Mouse (Mus musculus) forebrain, embryonic 10.5 days (tissue): ENCODE results near the gene Loxl4. TPM values are rescaled to one million over a fixed set of nuclear protein-coding genes. Genes with fewer than 3 reads are reported as not detected.

Experiments
- DNase-seq: peaks from one replicate; pipeline ENCODE4 v3.0.0-alpha.2; 2017; ENCODE audit warnings: low spot score; ENCODE audit errors: extremely low spot score
- H3K27ac ChIP-seq: fragments of 300-500 bp; sonication (generic); 2 replicates; pipeline ENCODE4 v1.5.1; 2016; ENCODE audit warnings: mild to moderate bottlenecking
- H3K27me3 ChIP-seq: fragments of 300-500 bp; sonication (generic); 2 replicates; pipeline ENCODE4 v1.6.1; 2016; ENCODE audit warnings: mild to moderate bottlenecking; ENCODE audit not compliant: poor library complexity, severe bottlenecking
- H3K36me3 ChIP-seq: fragments of 300-500 bp; sonication (generic); replicated peaks from 2 replicates; pipeline ENCODE4 v1.6.1; 2016; ENCODE audit warnings: mild to moderate bottlenecking, moderate library complexity
- H3K4me1 ChIP-seq: fragments of 300-500 bp; sonication (generic); 2 replicates; pipeline ENCODE4 v1.6.1; 2016
- H3K4me3 ChIP-seq: fragments of 300-500 bp; sonication (generic); 2 replicates; pipeline ENCODE4 v1.5.1; 2016; ENCODE audit warnings: mild to moderate bottlenecking, moderate library complexity
- H3K9me3 ChIP-seq: fragments of 300-500 bp; sonication (generic); 2 replicates; pipeline ENCODE4 v1.6.1; 2016; ENCODE audit warnings: mild to moderate bottlenecking, moderate library complexity
- WGBS: fragments of 180-500 bp; shearing (Covaris S2); methylation state at CpG from one replicate; pipeline ENCODE4 v1.1.7; 2016; 5-methylcytosine and 5-hydroxymethylcytosine counted together
- polyA plus RNA-seq: library from polyadenylated mRNA; unstranded; fragments of >200 nt; fragmentation: Nextera tagmentation; extraction: Ambion mirVana; gene quantifications from 2 replicates; pipeline ENCODE4 v1.2.1, GENCODE M21; 2016

Loxl4 gene
- polyA plus RNA-seq = 0.12 and 0.31 TPM in 2 replicates

DNA sequence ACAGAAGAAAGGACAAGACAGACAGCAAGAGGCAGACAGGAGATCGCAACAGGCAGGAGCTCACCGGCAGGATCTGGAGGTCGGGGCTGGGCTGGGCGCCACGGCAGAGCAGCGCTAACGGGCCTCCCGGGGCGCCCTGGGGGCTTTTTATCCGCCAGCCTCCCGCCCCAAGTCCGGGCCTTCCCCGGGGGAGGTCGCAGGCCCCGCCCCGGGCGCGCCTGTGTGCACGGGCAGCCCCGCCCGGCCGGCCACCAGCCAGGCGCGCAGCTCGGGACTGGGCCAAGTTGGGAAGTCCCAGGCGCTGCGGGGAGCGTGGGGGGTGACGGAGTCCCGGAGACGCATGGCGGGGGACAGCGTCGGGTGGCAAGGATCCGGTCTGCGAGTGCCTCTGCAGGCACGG is at the start of gene Loxl4:
Gene Loxl4, minus strand, starts transcription at position 160 of the 400 bp plus-strand sequence.
- Histone ChIP-seq H3K36me3 (no peaks in the 10 kb centered on the region), H3K9me3 (no peaks in the 10 kb centered on the region), H3K27me3 (peaks cover 41% of the 10 kb centered on the region), H3K4me3 (peak within 1 kb of the TSS; percentile 54), H3K27ac (peak within 1 kb of the TSS; percentile 63; the same call in 1 of the 2 replicates), H3K4me1 (peaks cover 11% of the 10 kb centered on the region)
- no peak for DNase-seq
- WGBS = 1% methylated on average over 37 of the region's 37 CpGs

DNA sequence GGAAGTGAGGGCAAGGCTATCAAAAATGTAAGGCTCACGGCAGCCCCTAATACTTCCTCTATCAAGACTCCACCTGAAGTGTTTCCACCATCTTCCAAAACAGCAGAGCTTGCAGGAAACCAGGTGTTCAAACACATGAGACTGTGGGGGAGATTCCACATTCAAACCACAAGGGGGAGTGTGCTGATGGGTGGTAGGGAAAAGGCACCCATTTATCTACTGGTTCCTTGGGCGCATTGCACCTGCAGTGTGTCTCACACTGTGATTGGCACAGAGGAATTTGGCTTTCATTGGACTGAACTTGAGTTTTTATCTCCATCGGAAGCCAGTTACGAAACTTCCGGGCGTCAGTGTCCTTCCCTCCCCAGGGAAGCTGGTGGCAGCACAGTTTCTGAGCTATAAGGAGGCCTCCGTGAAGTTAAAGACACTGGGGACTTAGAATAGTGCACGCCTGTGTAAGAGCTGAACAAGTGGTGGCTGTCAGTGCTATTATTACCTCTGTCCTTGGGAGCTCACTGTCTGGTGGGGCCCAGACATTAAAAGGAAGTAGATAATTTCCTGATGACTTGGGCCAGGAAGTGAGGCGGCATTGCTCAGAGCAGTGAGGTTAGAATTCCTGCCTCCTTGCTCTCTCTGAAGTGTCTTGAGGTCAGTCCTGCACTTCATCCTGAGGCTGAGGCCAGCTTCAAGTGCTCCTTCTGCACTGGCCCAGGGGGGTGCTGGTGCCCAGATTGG is 49.0 kb upstream of the Loxl4 start:
- Histone ChIP-seq H3K27me3 (peaks cover 98% of the 10 kb centered on the region), H3K4me3 (no peak overlapping the region)
- 88% methylated on average over 9 of the region's 9 CpGs for WGBS

DNA sequence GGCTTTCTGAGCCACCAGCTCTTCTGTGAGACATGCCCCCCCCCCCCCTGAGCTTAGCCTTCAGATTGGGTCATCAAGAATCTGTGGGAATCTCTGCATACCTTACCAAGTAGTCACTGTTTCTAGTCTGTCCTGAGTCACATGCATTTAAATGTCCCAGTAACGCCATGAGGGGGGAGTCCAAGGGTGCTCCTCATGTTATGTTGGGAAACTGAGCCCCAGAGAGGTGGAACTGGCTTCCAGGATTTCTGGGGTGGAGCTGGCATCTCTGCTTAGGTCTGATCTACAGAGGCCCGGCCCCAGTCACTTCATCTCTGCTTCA is 47.6 kb upstream of the Loxl4 start:
- no peak for DNase-seq
- Histone ChIP-seq H3K4me3 (no peak overlapping the region), H3K36me3 (no peaks in the 10 kb centered on the region), H3K27me3 (peaks cover 98% of the 10 kb centered on the region), H3K4me1 (peaks cover 25% of the 10 kb centered on the region), H3K9me3 (no peaks in the 10 kb centered on the region), H3K27ac (peak overlapping the region; percentile 70; the same call in 1 of the 2 replicates)
- WGBS = 88% methylated on average over 2 of the region's 2 CpGs

More for the DNA sequence above, 49.0 kb upstream of the Loxl4 start:
- Histone ChIP-seq H3K9me3 (no peaks in the 10 kb centered on the region), H3K36me3 (no peaks in the 10 kb centered on the region), H3K27ac (no peak overlapping the region), H3K4me1 (peaks cover 25% of the 10 kb centered on the region)
- no peak for DNase-seq

DNA sequence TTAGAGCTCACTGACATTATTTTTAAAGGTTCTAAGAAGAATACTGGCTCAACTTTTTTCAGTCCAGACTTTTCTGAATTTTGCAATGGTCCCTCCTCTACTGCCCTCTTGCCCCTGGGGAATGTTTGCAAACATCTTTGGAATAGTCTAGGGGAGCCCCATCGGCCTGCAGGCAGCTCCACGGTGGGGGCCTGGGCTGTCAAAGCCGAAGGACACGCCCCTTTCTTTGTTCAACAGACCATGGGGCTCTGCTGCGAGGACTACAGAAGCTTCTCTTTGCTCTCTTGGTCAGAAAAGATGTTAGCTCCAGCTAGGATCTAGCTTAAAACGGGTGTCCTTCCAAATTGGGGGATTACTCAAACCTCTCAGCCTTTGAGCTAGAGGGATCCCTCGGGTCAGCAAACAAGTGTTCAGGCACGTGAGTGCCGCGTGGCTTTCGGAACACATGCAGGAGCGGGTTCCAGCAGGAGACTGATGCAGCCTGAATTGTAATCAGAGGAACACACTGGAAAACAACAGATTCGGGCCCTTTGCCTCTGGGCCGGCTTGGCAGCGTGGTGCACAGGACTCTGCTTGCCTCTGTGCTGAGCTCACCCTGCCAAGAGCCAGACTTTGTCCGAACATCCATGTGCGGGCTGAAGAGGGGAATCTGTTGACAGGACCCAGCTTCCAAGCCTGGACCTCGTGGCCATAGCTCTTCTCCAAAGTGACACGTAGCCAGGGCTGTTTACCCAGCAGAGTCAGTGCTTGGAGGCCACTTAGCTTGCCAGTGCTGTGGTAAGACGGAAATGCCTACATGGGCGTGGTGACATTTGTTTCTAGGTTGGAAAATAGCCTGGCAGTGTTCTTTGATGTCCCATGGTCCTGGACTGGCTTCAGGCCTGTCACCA is 47.0 kb upstream of the Loxl4 start:
- Histone ChIP-seq H3K27ac (peak overlapping the region; percentile 70), H3K27me3 (peaks cover 100% of the 10 kb centered on the region), H3K4me1 (peaks cover 25% of the 10 kb centered on the region), H3K4me3 (no peak overlapping the region), H3K9me3 (no peaks in the 10 kb centered on the region), H3K36me3 (no peaks in the 10 kb centered on the region)
- no peak for DNase-seq
- 46% methylated on average over 21 of the region's 21 CpGs for WGBS

DNA sequence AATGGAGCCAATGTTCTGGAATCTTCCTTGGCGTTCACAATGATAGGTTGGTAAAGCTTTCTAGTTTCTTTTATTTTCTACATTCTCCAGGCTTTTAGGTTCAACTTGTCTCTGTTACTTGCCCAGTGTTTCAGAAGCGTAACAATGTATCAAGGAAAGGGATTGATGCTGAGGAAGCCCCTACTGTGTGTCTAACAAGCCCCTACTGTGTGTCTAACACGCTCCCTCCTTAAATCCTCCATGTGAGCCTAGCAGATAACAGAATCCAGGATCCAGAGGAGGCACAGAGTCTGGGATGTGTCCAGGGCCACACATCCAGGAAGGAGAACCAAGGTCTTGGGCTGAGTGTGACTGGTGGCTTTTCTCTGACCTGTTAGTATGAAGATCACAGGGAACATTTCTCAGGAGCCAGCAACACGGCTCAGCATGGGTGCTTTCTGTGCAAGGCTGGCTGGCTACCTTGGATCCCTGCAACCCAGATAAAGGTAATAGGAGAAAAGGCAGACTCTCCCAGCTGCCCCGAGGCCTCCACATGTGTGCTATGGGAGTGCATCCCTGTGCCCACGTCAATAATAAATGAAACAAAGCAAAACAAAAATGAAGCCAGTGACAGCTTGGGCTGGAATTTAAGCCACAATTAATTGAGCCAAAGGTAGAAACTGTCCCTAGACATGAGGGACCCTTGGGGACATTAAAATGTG is 46.0 kb upstream of the Loxl4 start:
- no peak for DNase-seq
- peaks cover 34% of the 10 kb centered on the region for H3K4me1 ChIP-seq
- H3K27me3 ChIP-seq = peaks cover 100% of the 10 kb centered on the region
- WGBS = 78% methylated on average over 6 of the region's 6 CpGs
- H3K9me3 ChIP-seq = no peaks in the 10 kb centered on the region
- no peak overlapping the region for H3K4me3 ChIP-seq
- H3K27ac ChIP-seq = no peak overlapping the region
- no peaks in the 10 kb centered on the region for H3K36me3 ChIP-seq

DNA sequence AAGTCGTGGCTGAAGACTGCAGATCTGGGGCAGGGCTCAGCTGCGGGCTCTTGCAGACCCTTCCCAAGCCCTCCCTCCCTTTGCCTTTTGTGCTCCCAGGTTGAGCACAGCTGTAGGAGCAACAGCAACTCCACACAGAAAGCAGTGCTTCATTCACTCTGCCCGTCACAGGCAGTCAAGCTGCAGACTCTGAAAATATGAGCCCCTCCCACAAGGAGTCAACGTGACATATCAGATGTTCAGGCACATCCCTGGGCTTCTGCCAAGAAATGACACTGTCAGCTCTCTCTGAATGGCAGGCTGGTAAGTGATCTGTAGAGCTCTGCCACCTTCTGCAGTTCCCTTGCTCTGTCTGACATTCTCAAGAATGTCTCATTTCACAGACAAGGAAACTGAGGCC is 45.2 kb upstream of the Loxl4 start:
- no peak for DNase-seq
- 47% methylated on average over 4 of the region's 4 CpGs for WGBS
- H3K4me3 ChIP-seq = no peak overlapping the region
- H3K27ac ChIP-seq = no peak overlapping the region
- H3K27me3 ChIP-seq = peaks cover 99% of the 10 kb centered on the region
- H3K36me3 ChIP-seq = no peaks in the 10 kb centered on the region
- no peaks in the 10 kb centered on the region for H3K9me3 ChIP-seq
- peaks cover 42% of the 10 kb centered on the region for H3K4me1 ChIP-seq

DNA sequence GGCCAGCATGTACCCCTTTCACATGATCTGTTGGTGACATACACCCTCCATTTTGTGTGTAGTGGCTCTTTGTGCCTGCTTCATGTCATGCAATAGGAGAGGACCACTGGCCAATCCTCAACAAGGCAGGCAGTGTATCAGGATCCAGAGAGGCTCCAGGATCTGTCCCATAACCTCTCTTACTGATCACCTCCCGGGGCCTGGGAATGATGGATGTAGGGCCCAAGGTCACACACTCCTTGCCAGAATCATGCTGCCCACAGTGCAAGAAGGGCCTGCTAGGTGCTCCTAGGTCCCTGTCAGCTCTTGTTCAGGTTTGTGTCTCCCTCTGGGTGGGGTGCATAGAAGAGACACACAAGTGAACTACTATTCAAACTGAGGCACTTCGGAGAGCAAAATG is 44.7 kb upstream of the Loxl4 start:
- H3K4me3 ChIP-seq = no peak overlapping the region
- H3K9me3 ChIP-seq = no peaks in the 10 kb centered on the region
- H3K27ac ChIP-seq = no peak overlapping the region
- peaks cover 43% of the 10 kb centered on the region for H3K4me1 ChIP-seq
- H3K36me3 ChIP-seq = no peaks in the 10 kb centered on the region
- DNase-seq = no peak
- WGBS = 92% methylated on average over 2 of the region's 2 CpGs
- H3K27me3 ChIP-seq = peaks cover 99% of the 10 kb centered on the region

DNA sequence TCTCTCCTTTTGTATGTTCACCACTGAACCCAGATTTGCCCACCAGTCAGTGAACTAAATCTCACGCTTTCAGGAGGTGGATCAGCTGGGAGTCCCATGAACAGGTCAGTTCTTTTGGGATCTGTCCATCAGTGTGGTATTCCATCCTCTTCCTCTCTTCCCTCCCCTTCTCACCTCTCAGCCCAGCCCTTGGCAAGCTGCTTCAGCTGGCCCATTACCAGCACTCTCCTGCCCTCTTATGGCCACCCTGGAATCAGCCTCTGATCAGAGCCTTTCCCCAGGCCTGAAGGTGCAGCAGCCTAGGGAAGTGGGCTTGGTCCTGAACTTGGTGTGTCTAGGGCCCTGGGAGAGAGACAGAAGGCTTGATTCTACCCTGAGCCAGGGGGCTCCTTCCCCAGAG is 42.4 kb upstream of the Loxl4 start:
- Histone ChIP-seq H3K36me3 (no peaks in the 10 kb centered on the region), H3K27ac (no peak overlapping the region), H3K4me1 (peaks cover 35% of the 10 kb centered on the region), H3K4me3 (no peak overlapping the region), H3K27me3 (peaks cover 86% of the 10 kb centered on the region), H3K9me3 (no peaks in the 10 kb centered on the region)
- DNase-seq = peak; percentile 62
- WGBS = 45% methylated on average over 1 of the region's 1 CpGs

DNA sequence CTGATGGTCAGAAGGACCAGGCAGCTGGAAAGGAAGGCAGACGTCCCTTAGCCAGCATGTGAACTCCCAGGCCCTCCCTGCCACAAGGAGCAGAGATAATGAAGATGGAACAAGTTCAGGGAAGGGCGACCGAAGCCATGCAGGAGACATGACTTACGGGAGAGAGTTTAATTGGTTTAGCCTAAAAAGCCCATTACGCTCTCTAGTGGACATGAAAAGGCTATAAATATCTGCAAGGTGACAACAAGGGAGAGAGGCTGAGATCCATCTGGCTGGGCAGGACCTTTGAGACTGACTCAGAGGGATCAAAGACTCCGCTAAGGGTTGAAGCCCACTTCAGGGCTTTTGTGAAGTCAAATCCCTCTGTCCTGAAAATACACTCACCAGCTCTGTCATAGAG is 40.5 kb upstream of the Loxl4 start:
- no peaks in the 10 kb centered on the region for H3K36me3 ChIP-seq
- H3K27me3 ChIP-seq = peaks cover 67% of the 10 kb centered on the region
- no peaks in the 10 kb centered on the region for H3K9me3 ChIP-seq
- no peak overlapping the region for H3K27ac ChIP-seq
- no peak for DNase-seq
- peaks cover 21% of the 10 kb centered on the region for H3K4me1 ChIP-seq
- 37% methylated on average over 6 of the region's 6 CpGs for WGBS
- no peak overlapping the region for H3K4me3 ChIP-seq

DNA sequence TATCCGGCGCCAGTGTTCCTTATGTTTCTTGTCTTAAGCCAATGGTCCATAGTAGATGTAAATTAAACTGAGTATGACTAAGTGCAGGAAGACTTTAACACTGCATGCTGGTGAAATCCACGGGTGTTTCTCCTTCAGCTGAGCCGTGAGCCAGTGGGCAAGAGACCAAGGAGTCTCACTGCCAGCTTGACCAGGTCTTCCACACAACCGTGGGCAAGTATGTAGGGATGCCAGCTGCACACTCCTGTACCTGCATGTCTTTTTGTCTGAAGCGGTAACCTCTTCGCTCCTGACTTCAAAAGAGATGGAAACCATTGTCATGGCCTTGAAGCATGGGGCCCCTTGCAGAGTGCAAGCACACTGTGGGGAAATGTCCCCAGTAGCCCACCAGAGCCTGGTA is 39.8 kb upstream of the Loxl4 start:
- WGBS = 87% methylated on average over 7 of the region's 7 CpGs
- H3K4me3 ChIP-seq = no peak overlapping the region
- H3K9me3 ChIP-seq = no peaks in the 10 kb centered on the region
- peaks cover 21% of the 10 kb centered on the region for H3K4me1 ChIP-seq
- DNase-seq = no peak
- no peaks in the 10 kb centered on the region for H3K36me3 ChIP-seq
- peaks cover 60% of the 10 kb centered on the region for H3K27me3 ChIP-seq
- H3K27ac ChIP-seq = no peak overlapping the region

DNA sequence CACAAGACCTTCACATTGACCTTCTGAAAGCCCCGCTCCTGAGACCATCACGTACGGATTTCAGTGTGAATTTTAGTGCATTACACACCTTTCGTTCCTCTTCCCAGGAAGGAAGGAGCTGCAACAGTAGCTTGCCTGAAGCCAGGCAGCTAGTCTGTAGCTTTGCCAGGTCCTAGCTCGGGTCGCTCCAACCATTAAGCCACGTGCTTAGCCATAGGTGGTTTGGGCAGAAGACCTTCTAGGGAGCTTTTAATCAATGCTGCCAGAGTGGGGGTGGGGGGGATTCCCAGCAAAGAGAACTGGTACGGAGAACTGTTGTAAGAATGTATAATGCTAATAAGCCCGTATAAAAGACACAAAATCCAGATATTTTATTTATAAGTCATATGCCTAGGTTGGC is 27.6 kb upstream of the Loxl4 start:
- H3K4me3 ChIP-seq = no peak overlapping the region
- H3K27ac ChIP-seq = no peak overlapping the region
- no peaks in the 10 kb centered on the region for H3K27me3 ChIP-seq
- WGBS = 87% methylated on average over 9 of the region's 9 CpGs
- no peaks in the 10 kb centered on the region; the same call in 1 of the 2 replicates for H3K9me3 ChIP-seq
- no peaks in the 10 kb centered on the region for H3K36me3 ChIP-seq
- H3K4me1 ChIP-seq = peaks cover 14% of the 10 kb centered on the region
- DNase-seq = no peak

DNA sequence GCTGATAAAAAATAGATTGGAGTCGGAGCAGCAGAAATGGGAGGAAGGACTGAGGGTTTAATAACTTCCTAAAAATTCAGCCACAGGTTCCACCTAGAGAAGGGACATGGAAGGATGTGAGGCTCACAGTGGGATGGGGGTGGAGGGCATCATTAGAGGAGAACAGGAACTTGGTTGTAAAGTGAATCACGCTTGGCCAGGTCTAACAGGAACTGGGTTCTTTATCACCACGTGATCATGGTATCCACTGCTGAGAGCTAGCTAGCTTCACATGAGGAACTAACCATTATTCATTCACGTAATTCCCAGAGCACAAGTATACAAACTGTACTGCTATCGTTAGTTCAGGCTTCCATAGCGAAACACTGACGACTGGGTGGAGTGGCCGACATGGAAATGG is 26.9 kb upstream of the Loxl4 start:
- WGBS = 80% methylated on average over 8 of the region's 8 CpGs
- no peak for DNase-seq
- Histone ChIP-seq H3K4me1 (peaks cover 14% of the 10 kb centered on the region), H3K9me3 (no peaks in the 10 kb centered on the region), H3K27ac (no peak overlapping the region), H3K4me3 (no peak overlapping the region), H3K27me3 (no peaks in the 10 kb centered on the region), H3K36me3 (no peaks in the 10 kb centered on the region)
